8 mouse cellular contexts compared by ENCODE assay signal in the genomic region with DNA sequence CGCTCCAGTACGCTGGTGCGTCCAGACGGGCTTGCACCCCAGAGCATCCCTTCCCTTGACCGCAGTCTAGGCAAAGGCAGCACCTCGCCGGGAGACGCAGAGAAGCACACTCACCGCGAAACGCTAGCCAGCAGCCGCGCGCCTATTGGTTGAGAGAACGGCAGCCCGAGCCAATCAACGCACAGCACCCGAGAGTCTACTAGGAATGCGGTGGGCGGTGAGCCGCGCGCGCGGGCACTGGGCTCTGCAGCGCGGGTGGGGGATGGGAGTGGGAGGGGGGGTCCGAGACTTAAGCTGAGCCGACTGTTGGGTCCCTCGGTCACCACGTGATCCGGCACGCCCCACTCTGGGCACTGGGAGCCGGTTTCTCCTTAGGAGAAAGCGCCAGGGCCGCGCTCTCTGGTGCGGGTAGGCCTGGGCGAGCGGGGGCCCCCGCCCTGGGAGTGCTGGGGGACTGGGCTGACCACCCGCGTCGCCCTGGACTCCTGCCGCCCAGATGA. TPM values are rescaled to one million over a fixed set of nuclear protein-coding genes. Genes with fewer than 3 reads are reported as not detected.
DNase-seq lines count a peak whose midpoint lies in the region; ATAC-seq and TF ChIP-seq lines count a peak whose summit lies in the region.

No protein-coding gene starts in this region.

- peak; percentile 93 for ATAC-seq in forebrain, postnatal 0 days

- peak; percentile 78 for DNase-seq in MEL-GATA-1-ER (ENCODE audit: extremely low read depth, low read depth)
- peak; percentile 95 to 97 for DNase-seq in cerebellum, adult 2 months
- DNase-seq in forebrain, postnatal 0 days: peak; percentile 97
- peak; percentile 95 for DNase-seq in heart, postnatal 4 days
- peak; percentile 91 to 93 for DNase-seq in layer of hippocampus, adult 2 months (ENCODE audit: low spot score in 2 of 2)
- DNase-seq in lung, adult 2 months: peak; percentile 82
- peak; percentile 90 for DNase-seq in ovary, adult 18-20 months (ENCODE audit: low spot score)
- peak; percentile 92 for DNase-seq in thymus, adult 2 months

- no peak for TF ChIP-seq CTCF in cerebellum, adult 2 months (IDR thresholded peaks at IDR 0.05; ENCODE audit: borderline replicate concordance, insufficient read depth, low read depth, low read length)
- no peak for TF ChIP-seq CTCF in forebrain, postnatal 0 days (IDR thresholded peaks at IDR 0.05; ENCODE audit: low read depth)
- no peak for TF ChIP-seq CTCF in layer of hippocampus, adult 2 months (conservative IDR thresholded peaks at IDR 0.05)
- TF ChIP-seq CTCF in lung, adult 2 months (IDR thresholded peaks at IDR 0.05; ENCODE audit: insufficient read depth, low read length): no peak
- no peak for TF ChIP-seq CTCF in thymus, adult 2 months (IDR thresholded peaks at IDR 0.05; ENCODE audit: borderline replicate concordance, control insufficient read depth, extremely low read depth, insufficient read depth, low read length, poor library complexity)

- no peaks in the 10 kb centered on the region for H3K9me3 ChIP-seq in forebrain, postnatal 0 days (ENCODE audit: low read length)

- H3K9ac ChIP-seq in forebrain, postnatal 0 days: peak overlapping the region; percentile 68

- H3K36me3 ChIP-seq in forebrain, postnatal 0 days (ENCODE audit: insufficient read depth): no peaks in the 10 kb centered on the region
- no peaks in the 10 kb centered on the region for H3K36me3 ChIP-seq in thymus, adult 2 months (ENCODE audit: control insufficient read depth, insufficient read depth, low read length)

- peak; percentile 95 for TF ChIP-seq POLR2A in cerebellum, adult 2 months (IDR thresholded peaks at IDR 0.05; ENCODE audit: borderline replicate concordance, insufficient read depth, low read length)
- TF ChIP-seq POLR2A in lung, adult 2 months (IDR thresholded peaks at IDR 0.05; ENCODE audit: borderline replicate concordance, extremely low read depth, low read depth, low read length): no peak
- peak; percentile 27; the same call in 1 of the 2 replicates for TF ChIP-seq POLR2A in thymus, adult 2 months (IDR thresholded peaks at IDR 0.05; ENCODE audit: control insufficient read depth, extremely low read depth, insufficient read depth, low read length, poor library complexity)

- H3K27ac ChIP-seq in cerebellum, adult 2 months (ENCODE audit: insufficient read depth, low read length): peak overlapping the region; percentile 47
- peak overlapping the region; percentile 81 for H3K27ac ChIP-seq in forebrain, postnatal 0 days (ENCODE audit: low read depth, low read length)
- H3K27ac ChIP-seq in layer of hippocampus, adult 2 months: peak overlapping the region; percentile 89
- H3K27ac ChIP-seq in thymus, adult 2 months (ENCODE audit: control insufficient read depth, insufficient read depth, low read length): no peak overlapping the region

- H3K4me1 ChIP-seq in cerebellum, adult 2 months (ENCODE audit: control insufficient read depth, insufficient read depth, low read length): peaks cover 30% of the 10 kb centered on the region
- H3K4me1 ChIP-seq in forebrain, postnatal 0 days (ENCODE audit: insufficient read depth): peaks cover 22% of the 10 kb centered on the region
- peaks cover 9% of the 10 kb centered on the region; the same call in 1 of the 2 replicates for H3K4me1 ChIP-seq in lung, adult 2 months (ENCODE audit: control insufficient read depth, insufficient read depth, low read length)
- H3K4me1 ChIP-seq in thymus, adult 2 months (replicated peaks; ENCODE audit: control insufficient read depth, insufficient read depth, low read length): peaks cover 32% of the 10 kb centered on the region

- WGBS in cerebellum, adult 2 months: under 1% methylated on average over 45 of the region's 45 CpGs
- WGBS in forebrain, postnatal 0 days: 1% methylated on average over 45 of the region's 45 CpGs
- 1% methylated on average over 45 of the region's 45 CpGs for WGBS in lung, adult 2 months
- WGBS in thymus, adult 2 months: 2% methylated on average over 45 of the region's 45 CpGs

- H3K4me3 ChIP-seq in cerebellum, adult 2 months (replicated peaks; ENCODE audit: insufficient read depth, low read depth, low read length): peak overlapping the region; percentile 63
- peak overlapping the region; percentile 41 for H3K4me3 ChIP-seq in forebrain, postnatal 0 days (ENCODE audit: low read depth, low read length)
- H3K4me3 ChIP-seq in layer of hippocampus, adult 2 months: peak overlapping the region; percentile 64
- H3K4me3 ChIP-seq in lung, adult 2 months (replicated peaks; ENCODE audit: extremely low read depth, low read depth, low read length): peak overlapping the region; percentile 39
- peak overlapping the region; percentile 56 for H3K4me3 ChIP-seq in thymus, adult 2 months (ENCODE audit: control insufficient read depth, insufficient read depth, low read length)

- H3K27me3 ChIP-seq in cerebellum, adult 2 months (ENCODE audit: control insufficient read depth, insufficient read depth, low read length): no peaks in the 10 kb centered on the region
- H3K27me3 ChIP-seq in forebrain, postnatal 0 days (ENCODE audit: insufficient read depth, low read length): no peaks in the 10 kb centered on the region
- H3K27me3 ChIP-seq in thymus, adult 2 months (ENCODE audit: control insufficient read depth, insufficient read depth, low read length): no peaks in the 10 kb centered on the region

- H3K4me2 ChIP-seq in forebrain, postnatal 0 days (ENCODE audit: low read depth): peak overlapping the region; percentile 91

RNA-seq across cellular contexts. Expression of gene Actg1, which starts 37.5 kb away (rescaled TPM):
- 834 and 845 TPM in 2 replicates for polyA plus RNA-seq in cerebellum, adult 2 months (2012; rRNA removed)
- 2,455 and 2,516 TPM in 2 replicates for total RNA-seq in forebrain, postnatal 0 days (2014; rRNA removed)
- 4,096 and 4,381 TPM in 2 replicates for polyA plus RNA-seq in forebrain, postnatal 0 days (2015; fragmentation: Nextera tagmentation; extraction: Ambion mirVana)
- total RNA-seq in heart, postnatal 4 days (2021): 1,000 to 10,000 TPM in 1 of 2 experiments, 100 to 1,000 TPM in 1; 930 to 1,002 TPM
- total RNA-seq in layer of hippocampus, adult 2 months (2021): 1,000 to 10,000 TPM; 1,285 to 1,295 TPM
- polyA plus RNA-seq in lung, adult 2 months (2012; rRNA removed): 941 and 1,175 TPM in 2 replicates
- 1,233 and 1,455 TPM in 2 replicates for polyA plus RNA-seq in thymus, adult 2 months (2012; rRNA removed)

RNA-seq across cellular contexts. Expression of gene Fscn2, which starts 50.5 kb away (rescaled TPM):
- 0.29 TPM in 1 of 2 replicates, not detected in the other for polyA plus RNA-seq in cerebellum, adult 2 months (2012; rRNA removed)
- 0.29 TPM in 1 of 2 replicates, not detected in the other for total RNA-seq in forebrain, postnatal 0 days (2014; rRNA removed)
- polyA plus RNA-seq in forebrain, postnatal 0 days (2015; fragmentation: Nextera tagmentation; extraction: Ambion mirVana): 1.9 and 2.0 TPM in 2 replicates
- under 1 TPM in 1 of 2 experiments, not detected in 1; 0.34 TPM for total RNA-seq in heart, postnatal 4 days (2021)
- total RNA-seq in layer of hippocampus, adult 2 months (2021): 1 to 10 TPM in 1 of 2 experiments, under 1 TPM in 1; 0.69 to 1.1 TPM
- polyA plus RNA-seq in lung, adult 2 months (2012; rRNA removed): 0.06 and 0.60 TPM in 2 replicates
- polyA plus RNA-seq in thymus, adult 2 months (2012; rRNA removed): 0.19 and 0.37 TPM in 2 replicates
